Mouse (Mus musculus): ENCODE results near the gene Itsn1.

Itsn1 gene

DNA sequence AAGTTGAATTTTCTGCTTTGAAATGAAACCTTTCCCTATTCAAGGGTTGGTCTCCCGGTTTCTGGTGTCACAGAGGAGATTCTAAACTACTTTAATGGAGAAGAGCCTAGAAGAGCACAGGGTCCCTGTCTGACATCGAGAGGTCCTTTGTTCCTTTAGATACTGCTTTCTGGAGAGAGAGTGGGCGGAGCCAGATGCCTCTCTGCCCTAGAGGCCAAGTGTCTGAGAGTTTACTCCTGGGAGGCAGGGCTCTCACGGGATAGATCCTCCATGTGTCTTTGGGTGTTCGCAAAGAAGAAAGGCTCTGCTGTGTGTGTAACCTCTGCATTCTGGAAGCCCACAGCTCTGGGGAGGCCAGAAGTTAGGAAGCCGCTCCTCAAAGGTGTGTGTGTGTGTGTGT, 190.0 kb downstream of the Itsn1 start:
- DNase-seq = no peak

DNA sequence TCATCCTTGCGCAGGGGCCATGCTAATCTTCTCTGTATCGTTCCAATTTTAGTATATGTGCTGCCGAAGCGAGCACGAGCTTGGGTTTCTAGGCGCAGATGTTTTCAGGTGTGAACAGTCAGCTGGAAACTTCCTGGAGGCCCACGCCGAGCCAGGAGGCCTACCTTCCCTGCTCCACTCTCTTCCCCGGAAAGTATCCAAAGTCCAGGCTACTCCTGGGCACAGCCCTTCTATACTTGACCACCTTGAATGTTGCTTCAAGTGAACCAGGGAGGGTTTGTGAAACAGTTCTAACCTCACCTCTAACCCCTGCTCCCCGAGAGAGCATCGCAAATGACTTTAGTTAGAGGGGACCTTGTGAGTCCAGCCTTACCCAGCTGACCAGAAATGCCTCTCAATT, 192.3 kb downstream of the Itsn1 start:
- no peak for DNase-seq

DNA sequence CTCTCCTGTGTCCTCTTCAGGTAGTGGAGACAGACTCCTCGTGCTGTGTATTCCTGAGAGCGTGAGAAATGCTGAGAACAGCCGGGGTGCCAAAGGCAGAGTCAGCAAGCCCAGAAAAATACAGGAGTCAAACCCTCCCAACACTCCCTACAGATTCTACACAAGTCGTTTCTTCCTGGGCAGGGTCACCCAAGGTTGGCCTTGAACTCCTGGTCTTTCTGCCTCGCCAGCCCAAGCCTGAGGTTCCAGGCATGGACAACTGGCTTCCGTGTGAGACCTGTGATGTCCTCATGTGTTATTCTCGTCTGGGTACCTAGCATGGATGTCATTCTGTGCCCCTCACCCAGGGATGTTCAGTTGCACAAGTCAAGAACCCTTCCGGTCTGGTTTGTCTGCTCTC, 193.9 kb downstream of the Itsn1 start:
- no peak for DNase-seq

DNA sequence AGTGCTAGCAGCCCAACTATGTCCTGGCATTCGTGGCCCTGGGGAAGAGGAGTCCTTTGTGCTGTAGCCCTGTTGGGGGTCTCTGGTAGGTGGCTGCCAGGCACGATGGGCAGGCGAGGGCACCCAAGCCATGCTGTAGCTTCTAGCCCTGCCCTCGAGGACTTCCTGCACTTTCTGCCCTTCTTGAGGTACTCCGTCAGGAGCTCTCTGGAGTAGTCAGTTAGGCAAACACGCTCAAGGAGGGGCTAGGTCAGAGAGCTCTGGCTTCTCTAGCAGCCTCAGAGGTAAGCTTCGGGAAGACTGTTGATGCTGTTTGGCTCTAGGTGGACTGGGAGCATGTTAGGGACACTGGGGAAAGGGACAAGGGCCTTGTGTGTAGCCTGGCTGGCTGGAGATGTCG, 195.3 kb downstream of the Itsn1 start:
- no peak for DNase-seq

DNA sequence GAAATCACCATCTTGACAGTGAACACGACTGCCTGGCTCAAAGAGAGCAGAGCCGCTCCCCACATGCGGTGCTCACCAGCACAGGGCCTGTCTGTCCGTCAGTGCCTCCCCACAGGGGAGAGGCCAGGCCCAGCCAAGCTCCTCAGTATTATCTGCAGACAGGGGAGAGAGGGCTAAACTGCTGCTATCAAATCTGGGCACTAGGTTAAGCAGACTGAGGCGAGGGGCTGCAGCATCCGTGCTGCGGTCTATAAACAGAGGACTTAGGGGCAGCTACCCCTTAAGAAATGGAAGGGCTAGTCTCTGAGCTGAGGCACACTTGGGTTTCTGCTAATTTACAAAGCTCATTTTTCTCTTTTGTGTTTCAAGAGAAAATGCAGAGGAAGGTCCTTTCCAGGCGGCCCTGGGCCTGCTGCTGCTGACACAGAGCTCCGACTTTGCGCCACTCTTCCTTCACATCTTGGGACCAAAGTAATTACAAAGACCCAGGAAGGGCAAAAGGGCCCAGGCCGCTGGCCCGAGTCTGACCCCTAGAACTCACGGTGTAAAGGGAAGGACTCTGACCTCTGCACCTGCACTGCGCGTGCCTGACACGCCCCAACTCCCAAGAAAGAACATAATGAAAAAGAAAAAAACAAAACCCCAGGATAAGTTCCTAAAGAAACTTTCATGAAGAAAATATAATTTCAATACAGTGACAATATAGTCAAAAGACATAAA, 199.0 kb downstream of the Itsn1 start:
- DNase-seq = no peak

DNA sequence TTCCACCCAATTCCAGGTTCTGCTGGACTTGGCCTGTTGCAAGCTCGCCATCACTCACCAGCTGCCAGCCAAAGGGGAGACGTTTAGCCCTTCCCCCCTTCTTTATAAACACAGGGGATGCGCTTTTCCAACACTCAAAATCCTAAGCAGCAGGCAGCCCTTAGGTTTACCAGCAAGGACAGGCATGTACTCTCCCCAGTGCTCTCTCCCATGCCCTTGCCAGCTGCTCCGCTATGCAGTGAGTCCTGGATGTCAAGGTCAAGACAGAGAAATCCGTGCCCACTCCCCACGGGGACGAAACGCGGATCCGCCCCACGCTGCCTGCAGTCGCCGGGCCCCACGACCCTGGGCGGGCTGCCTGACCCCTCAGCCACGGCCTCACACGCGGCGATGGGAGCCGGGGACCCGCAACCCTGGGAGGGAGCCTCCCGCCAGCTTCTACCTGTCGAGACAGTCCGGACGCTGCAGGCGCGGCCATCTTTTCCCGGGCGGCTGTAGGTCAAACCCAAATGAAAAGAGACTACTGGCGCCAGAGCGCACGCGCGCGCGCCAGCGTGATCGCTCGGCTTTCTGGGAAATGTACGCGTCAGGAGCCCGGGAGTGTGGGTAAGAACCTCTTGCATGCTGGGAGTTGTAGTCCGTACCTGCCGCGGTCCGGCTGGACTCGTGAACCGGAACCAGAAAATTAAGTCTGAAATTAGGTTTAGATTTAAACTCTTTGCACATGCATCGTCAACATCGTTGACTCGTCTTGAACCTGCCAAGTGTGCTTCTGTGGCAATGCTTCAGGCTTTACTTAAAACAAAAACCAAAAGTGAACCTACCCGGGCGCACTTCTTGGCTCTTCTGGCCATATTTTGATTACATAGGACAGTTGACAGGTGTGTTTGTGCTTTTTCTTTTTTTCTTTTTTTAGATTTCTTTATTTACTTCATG, 202.3 kb downstream of the Itsn1 start:
- peak; percentile 95 for DNase-seq

DNA sequence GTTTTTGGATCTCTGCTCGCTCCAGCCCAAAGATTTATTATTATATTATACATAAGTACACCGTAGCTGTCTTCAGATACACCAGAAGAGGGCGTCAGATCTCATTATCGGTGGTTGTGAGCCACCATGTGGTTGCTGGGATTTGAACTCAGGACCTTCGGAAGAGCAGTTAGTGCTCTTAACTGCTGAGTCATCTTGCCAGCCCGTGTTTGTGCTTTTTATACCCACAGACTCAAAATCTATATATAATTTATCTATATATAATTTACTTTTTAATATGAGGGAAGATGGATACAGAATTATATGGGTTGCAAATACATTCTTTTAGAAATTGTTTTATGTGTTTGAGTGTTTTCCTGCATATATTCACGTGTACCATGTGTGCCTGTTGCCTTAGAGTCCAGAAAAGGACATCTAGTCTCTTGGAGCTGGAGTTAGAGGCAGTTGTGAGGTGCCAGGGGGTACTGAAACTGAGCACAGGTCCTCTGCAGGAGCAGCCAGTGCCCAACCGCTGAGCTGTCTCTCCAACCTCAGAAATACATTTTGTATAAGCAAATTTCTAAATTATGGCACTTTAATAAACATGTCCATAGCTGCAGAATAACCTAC, 203.1 kb downstream of the Itsn1 start:
- no peak for DNase-seq

DNA sequence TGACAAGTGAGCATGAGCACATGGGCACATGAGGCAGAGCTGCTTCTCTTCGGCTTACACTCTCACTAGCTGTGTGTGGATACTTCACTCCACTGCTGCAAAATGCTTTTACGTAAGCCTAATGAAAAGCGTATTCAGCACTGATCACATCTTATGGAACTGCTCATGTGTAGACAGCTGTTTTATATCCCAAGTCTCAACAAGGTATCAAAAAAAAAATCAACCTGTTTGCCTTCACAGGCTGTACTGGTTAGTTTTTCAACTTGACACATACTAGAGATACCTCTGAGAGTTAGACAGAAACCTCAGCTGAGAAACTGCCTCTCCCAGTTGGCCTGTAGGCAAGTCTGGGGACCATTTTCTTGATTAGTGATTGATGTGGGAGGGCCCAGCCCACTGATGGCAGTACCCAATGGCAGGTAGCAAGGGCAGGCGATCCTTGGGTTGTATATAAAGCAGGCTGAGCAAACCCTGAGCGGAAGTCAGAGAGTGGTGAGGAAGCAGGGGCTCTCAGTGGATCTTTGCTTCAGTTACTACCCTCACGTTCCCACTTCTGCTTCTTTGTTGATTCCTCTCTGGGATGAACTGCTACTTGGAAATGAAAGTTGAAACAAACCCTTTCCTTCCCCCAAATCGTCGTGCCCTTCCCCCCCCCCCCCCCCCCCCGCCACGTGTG, 203.9 kb downstream of the Itsn1 start:
- DNase-seq = no peak

DNA sequence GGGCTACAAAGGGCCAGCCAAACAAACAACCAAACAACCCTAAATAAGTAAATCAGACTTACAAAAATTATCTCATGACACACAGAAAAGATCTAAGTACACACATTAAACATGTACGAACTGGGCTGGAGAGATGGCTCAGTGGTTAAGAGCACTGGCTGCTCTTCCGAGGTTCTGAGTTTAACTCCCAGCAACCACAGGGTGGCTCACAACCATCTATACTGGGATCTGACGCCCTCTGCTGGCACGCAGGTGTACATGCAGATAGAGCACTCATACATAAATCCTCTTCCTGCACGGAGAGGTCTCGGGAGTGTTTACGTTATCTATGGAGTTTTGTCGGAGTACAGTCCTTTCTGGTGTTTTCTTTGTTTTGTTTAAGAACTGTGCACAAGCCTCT, 206.0 kb downstream of the Itsn1 start:
- DNase-seq = peak; percentile 53

DNA sequence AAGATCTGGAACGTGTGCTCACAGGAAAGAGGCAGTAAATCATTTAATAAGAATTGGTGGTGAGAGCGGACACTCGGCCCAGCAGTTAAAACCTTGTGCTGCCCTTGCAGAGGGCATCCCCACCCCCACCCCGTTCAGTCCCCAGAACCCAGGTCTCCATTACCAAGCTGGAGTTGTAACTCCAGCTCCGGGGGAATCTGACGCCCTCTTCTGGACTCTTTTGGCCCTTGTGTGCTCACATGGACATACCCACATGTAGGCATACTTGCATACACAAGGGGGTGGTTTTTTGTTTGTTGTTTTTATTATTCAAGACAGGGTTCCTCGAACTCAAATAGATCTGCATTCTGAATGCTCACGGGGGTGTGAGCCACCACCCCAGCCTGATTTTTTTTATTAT, 206.6 kb downstream of the Itsn1 start:
- no peak for DNase-seq

DNA sequence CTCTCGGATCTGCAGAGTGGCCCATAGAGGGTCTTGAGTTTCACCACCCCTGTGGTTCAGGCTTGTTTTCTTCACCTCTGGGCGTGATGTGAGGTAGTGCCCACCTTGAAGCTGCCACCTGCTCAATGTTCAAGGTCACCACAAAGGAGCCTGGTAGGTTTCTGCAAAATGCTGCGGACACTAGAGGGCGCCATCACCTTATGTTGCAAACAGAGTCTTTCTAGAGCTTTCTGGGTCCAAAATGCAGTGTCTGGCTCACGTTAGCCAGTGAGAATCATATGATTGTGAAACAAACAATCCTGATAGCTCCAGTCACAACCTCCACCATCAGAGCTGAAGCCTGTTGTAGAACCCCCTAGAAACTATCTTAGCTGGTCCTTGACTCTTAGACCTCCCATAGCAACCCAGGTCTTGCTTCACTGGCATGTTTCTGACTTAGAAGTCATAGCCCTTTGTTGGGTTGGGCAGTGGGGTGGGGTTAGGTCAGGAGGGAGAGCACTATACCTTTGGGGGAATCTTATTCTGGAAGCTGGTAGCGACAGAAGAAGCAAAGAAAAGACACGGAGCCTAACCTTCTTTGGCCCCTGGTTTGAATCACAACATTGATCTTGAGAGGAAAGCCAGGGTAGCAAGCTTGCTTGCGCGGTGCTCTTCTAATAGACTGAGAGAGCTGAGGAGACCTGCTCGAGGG, 207.4 kb downstream of the Itsn1 start:
- DNase-seq = peak; percentile 79

DNA sequence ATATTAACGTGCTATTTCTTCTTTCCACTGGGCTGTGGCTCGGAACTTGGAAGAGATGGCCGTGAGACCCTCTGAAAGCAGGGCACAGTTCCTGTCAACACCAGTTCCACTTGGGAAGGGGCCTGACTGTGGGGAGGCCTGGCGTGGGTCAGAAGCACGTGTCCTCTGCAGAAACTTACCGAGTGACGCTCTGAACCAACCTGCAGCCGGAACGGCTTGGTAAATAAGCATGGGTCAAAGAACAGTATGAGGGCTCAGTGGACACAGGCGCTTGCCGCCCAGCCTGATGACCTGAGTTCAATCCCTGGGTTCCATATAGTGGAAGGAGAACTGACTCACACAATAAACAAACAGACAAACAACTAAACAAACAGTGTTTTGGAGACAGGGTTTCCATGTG, 208.2 kb downstream of the Itsn1 start:
- DNase-seq = no peak

DNA sequence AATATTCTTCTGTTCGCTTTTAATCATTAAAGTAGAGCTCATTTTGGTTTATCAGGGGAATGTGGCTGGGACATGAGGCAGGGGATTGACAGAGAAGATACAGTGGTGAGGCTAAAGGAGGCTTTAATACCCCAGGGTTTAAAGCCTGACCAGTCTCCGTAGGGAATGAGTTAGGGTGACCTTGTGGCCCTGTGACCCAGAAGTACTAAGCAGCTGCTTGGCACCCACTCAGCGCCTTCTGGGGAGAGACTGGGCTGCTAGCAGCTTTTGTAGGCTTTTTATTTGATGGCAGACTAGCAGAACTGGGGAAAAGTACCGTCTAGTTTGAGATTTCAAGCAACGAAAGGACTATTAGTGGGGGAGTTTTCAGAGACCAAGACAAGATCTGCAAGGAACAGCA, 209.1 kb downstream of the Itsn1 start:
- no peak for DNase-seq

DNA sequence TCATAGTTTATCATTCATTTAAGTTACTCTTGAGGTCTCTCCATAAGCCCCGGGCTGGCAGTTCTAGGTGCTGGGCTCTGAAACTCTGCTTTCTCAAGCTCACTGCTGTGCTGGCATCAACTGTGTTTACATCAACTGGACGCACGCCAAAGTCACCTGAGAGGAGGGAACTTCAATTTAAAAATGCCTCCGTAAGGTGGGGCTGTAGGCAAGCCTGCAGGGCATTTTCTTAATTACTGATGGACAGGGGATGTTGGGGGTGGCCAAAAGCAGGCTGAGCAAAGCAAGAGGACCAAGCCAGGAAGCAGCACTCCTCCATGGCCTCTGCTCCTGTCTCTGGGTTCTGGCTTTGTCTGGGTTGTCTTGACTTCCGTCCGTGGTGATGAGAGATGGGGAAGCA, 211.6 kb downstream of the Itsn1 start:
- no peak for DNase-seq

DNA sequence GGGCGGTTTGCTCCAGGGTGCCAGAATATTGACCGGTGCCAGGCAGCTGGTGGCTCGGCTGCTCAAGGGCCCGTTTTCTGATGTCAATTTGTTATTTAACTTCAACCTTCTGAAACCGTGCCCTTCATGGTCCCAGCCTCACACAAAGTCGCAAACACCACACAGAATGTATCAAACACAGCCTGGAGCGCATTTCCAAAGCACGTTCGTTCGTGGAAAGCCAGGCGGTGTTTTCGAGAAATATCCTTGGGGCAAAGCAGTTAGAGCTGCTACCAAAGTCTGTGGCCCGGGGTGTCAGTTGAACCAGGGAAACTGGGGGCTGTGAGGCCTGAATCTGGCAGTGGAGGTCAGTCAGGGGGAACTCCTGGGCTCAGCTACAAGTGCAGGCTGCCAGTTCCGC, 213.1 kb downstream of the Itsn1 start:
- DNase-seq = no peak

DNA sequence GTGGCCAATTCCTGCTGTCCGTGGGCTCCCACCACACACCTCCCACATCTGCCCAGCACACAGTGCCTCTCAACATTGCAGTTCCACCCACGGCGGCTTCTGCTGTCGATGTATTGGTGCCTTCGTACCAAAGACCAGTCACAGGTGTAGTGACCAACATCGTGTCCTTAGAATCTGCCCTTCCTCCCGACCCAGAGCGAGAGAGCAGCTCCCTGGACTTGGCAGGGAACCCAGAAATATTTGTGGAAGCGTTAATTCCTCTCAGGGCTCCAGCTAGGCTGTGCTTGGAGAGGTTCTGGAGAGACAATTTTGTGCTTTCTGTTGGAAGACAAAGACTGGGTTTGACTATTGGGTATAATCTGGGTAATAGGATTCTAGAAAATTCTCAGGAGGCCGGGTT, 217.2 kb downstream of the Itsn1 start:
- no peak for DNase-seq

DNA sequence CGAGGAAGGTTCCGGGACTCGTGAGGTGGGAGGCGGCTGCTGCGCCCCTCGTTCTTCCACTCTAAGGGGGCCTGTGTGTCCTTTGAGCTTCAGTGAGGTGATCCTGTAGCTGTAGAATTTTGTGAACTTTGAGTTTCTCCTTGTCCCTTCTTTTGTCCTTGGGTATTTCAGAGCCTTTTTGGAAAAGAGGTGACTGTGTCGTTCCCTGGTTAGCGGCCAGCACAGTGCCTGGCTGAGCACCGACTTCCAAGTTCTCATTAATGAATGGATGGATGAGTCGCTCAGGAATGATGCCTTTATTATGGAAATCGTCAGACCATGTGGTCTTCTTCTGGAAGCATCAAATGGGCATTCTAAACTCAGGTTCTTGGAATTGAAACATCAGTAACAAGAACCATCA, 218.0 kb downstream of the Itsn1 start:
- no peak for DNase-seq

DNA sequence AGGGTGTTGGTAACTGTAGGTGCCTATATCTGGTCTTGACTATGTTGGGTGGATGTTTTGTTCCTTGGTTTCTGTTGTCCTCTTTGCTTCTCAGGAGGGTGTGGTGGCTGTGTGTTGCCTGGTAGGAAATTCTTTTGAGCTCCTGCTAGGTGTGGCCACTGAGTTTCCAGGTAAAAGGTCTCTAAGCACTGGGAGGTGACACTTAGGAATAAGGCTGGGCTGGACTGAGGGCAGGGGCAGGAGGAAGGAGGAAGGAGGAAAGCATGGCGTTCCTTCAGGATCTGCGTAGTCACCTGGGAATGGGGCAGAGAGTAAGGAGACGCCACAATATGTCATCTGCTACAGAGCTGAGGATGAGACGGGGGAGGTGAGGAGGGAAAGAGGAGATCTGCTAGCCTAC, 224.9 kb downstream of the Itsn1 start:
- DNase-seq = no peak

DNA sequence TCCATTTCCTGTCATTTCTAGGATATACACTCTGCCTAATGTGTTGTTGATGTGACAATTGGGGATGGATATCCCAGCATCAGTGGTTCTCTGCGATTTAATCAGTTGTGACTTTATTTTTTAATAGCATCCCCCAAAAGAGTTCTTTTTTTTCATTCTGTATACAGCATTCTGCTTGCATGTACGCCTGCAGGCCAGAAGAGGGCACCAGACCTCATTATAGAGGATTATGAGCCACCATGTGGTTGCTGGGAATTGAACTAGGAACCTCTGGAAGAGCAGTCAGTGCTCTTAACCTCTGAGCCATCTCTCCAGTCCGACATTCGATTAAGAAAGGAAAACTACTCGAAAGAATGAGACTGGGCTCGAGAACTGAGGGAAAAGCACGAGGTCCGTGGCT, 225.7 kb downstream of the Itsn1 start:
- DNase-seq = no peak

DNA sequence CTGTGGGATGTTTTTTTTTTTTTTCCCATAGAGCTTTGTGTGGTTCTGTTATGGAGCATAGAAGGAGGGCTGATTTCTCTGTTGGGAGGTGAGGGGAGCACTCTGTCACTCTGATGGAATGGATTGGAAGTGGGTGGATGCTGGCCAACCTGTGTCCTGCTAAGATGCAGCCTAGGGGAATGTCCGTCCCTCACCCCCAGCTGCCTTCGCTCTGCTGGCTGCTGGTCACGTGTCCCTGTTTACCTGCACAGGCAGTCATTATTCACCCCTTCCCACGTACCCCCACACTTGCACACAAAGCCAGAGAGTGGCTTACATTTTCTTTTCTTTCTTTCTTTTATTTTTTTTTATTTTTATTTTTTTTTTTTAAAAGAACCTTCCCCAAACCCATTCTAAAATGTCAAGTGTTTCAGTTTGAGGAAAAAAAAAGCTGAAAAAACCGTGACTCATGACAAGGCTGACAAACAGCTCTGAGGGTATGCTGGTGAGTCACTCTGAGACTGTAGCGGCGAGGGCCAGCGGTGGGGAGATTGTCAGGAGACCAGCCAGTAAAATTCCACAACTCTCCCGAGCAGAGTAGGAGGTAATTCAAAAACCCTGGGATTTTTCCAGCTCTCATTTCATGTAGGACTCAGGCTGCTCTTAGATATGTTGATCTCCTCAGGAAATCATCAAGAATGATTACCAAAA, 233.3 kb downstream of the Itsn1 start:
- DNase-seq = peak; percentile 93

DNA sequence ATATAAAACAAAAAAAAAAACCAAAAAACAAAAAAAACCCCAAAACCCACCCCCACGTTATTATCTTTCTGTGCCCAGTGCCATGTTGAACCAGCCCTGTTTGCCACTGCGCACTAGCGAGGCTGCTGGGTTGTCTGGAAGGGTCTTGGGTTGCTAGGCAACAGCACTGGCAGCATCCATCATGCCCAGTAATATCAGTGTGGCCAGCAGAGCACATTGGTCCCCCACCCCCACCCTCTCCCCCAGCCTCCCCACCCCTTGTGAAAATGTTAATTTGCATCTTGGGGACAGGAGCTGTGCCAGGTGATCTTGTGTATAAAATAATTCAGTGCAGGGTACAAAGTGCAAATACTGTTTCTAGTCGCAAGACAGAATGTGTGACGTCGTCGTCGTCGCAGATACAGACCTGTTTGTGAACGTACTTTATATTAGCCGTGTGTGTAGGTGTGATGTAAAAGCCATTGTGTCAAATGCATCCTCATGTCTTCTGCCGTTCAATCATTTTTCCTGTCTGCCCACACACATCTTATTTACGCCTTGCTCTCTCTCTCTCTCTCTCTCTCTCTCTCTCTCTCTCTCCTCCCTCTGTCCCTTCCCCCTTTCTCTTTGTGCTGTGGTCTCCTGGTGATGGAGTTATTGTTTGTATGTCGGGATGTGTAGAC, 233.9 kb downstream of the Itsn1 start:
- peak; percentile 62 for DNase-seq

DNA sequence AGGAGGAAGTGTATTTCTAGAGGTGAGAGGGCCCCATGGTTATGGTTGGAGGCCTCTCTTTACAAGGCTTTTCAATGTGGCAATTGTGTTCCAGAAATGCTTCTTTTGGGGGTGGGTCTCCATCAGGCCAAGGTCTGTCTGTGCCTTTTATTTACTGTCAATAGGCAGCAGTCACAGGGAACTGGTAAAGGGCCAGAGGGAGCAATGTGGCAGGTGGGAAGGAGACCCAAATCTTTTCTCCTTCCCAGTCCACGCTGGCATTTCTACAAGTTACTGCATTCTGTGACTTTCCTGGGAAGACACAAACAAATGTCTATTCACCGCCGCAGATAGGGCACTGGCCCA, 234.4 kb downstream of the Itsn1 start:
- DNase-seq = no peak
